Mouse (Mus musculus) olfactory bulb, adult 2 months (tissue): ENCODE results near the gene 4931429L15Rik. TPM values are rescaled to one million over a fixed set of nuclear protein-coding genes. Genes with fewer than 3 reads are reported as not detected.
A peak's percentile ranks its signal among the peaks of the same experiment; 100 is the strongest.

Experiments
- H3K27ac ChIP-seq: fragments of 200-500 bp; 2 replicates; pipeline ENCODE4 v1.5.1; 2012; ENCODE audit warnings: low read depth, low read length; ENCODE audit not compliant: insufficient read depth
- H3K4me1 ChIP-seq: fragments of 200-500 bp; 2 replicates; pipeline ENCODE4 v1.6.1; 2012; ENCODE audit warnings: low read length; ENCODE audit not compliant: control insufficient read depth, insufficient read depth
- H3K4me3 ChIP-seq: fragments of 200-500 bp; 2 replicates; pipeline ENCODE4 v1.5.1; 2012; ENCODE audit warnings: mild to moderate bottlenecking, low read depth, low read length, moderate library complexity; ENCODE audit not compliant: insufficient read depth
- CTCF ChIP-seq: fragments of 200-500 bp; IDR thresholded peaks from 2 replicates; pipeline ENCODE4 v1.5.1; 2012; ENCODE audit warnings: low read depth, mild to moderate bottlenecking, low read length, moderate library complexity; ENCODE audit not compliant: insufficient read depth
- POLR2A ChIP-seq: fragments of 200-500 bp; IDR thresholded peaks from 2 replicates; pipeline ENCODE4 v1.6.1; 2012; ENCODE audit warnings: mild to moderate bottlenecking, low read depth, low read length, moderate library complexity; ENCODE audit not compliant: insufficient read depth
- WGBS: fragments of 180-500 bp; shearing (Covaris S2); methylation state at CpG from one replicate; pipeline ENCODE4 v1.1.7; 2018; 5-methylcytosine and 5-hydroxymethylcytosine counted together
- polyA plus RNA-seq: library from polyadenylated mRNA; stranded (reverse); fragments of >200 nt; gene quantifications from 2 replicates; pipeline ENCODE4 v1.2.4, GENCODE M21; 2012; ENCODE audit warnings: low replicate concordance; ENCODE audit not compliant: missing spikeins, insufficient read depth, insufficient read length

The 4931429L15Rik gene
- polyA plus RNA-seq, 1 experiment: not detected

- H3K4me1 ChIP-seq: peaks cover 15% of the 10 kb centered on the region
- TF ChIP-seq CTCF: no peak
- TF ChIP-seq POLR2A: no peak
- H3K27ac ChIP-seq: no peak overlapping the region
- 51% methylated on average over 24 of the region's 24 CpGs for WGBS
- no peak overlapping the region for H3K4me3 ChIP-seq
These were observed 10.2 kb upstream of the 4931429L15Rik start for GRCm38 (mm10) chr9:46329801-46330585.

GRCm38 (mm10) chr9:46329250-46329648 lies 9.5 kb upstream of the 4931429L15Rik start:
- no peak overlapping the region for H3K27ac ChIP-seq
- 42% methylated on average over 19 of the region's 19 CpGs for WGBS
- H3K4me3 ChIP-seq: peak overlapping the region; percentile 6; the same call in 1 of the 2 replicates
- TF ChIP-seq POLR2A (no peak), CTCF (no peak)
- H3K4me1 ChIP-seq: peaks cover 15% of the 10 kb centered on the region

GRCm38 (mm10) chr9:46328572-46329249 lies 8.9 kb upstream of the 4931429L15Rik start:
- H3K4me1 ChIP-seq: peaks cover 15% of the 10 kb centered on the region
- peak overlapping the region; percentile 6; the same call in 1 of the 2 replicates for H3K4me3 ChIP-seq
- 13% methylated on average over 30 of the region's 30 CpGs for WGBS
- H3K27ac ChIP-seq: no peak overlapping the region
- TF ChIP-seq POLR2A (no peak), CTCF (no peak)

- 55% methylated on average over 25 of the region's 25 CpGs for WGBS
- no peak overlapping the region for H3K4me3 ChIP-seq
- peak; percentile 24; the same call in 1 of the 2 replicates for TF ChIP-seq CTCF
- TF ChIP-seq POLR2A: no peak
- peaks cover 15% of the 10 kb centered on the region for H3K4me1 ChIP-seq
- H3K27ac ChIP-seq: no peak overlapping the region
These were observed 8.2 kb upstream of the 4931429L15Rik start for GRCm38 (mm10) chr9:46327706-46328571.

- Histone ChIP-seq H3K4me3 (no peak overlapping the region), H3K27ac (no peak overlapping the region), H3K4me1 (peaks cover 15% of the 10 kb centered on the region)
- TF ChIP-seq CTCF (no peak), POLR2A (no peak)
- WGBS: 92% methylated on average over 11 of the region's 11 CpGs
These were observed 7.1 kb upstream of the 4931429L15Rik start for GRCm38 (mm10) chr9:46326694-46327405.

GRCm38 (mm10) chr9:46320461-46320860 lies 675 bp upstream of the 4931429L15Rik start:
- no peak overlapping the region for H3K27ac ChIP-seq
- TF ChIP-seq CTCF: no peak
- no peak for TF ChIP-seq POLR2A
- H3K4me3 ChIP-seq: no peak overlapping the region
- peaks cover 14% of the 10 kb centered on the region for H3K4me1 ChIP-seq
- WGBS: 95% methylated on average over 2 of the region's 2 CpGs

- WGBS: 98% methylated on average over 3 of the region's 3 CpGs
- TF ChIP-seq CTCF (no peak), POLR2A (no peak)
- H3K27ac ChIP-seq: no peak overlapping the region
- H3K4me1 ChIP-seq: peaks cover 18% of the 10 kb centered on the region
- H3K4me3 ChIP-seq: no peak overlapping the region
These were observed 1.8 kb downstream of the 4931429L15Rik start for GRCm38 (mm10) chr9:46317957-46318356.

- no peak for TF ChIP-seq CTCF
- no peak for TF ChIP-seq POLR2A
- no peak overlapping the region for H3K27ac ChIP-seq
- no peak overlapping the region for H3K4me3 ChIP-seq
- H3K4me1 ChIP-seq: peaks cover 18% of the 10 kb centered on the region
- 48% methylated on average over 8 of the region's 8 CpGs for WGBS
These were observed 2.9 kb downstream of the 4931429L15Rik start for GRCm38 (mm10) chr9:46316909-46317308.
